ENCODE assay signal across 8 mouse cellular contexts in genomic region chr2:27426406-27426854, GRCm38 (mm10). TPM values are rescaled to one million over a fixed set of nuclear protein-coding genes. Genes with fewer than 3 reads are reported as not detected.
DNase-seq lines count a peak whose midpoint lies in the region; ATAC-seq lines count a peak whose summit lies in the region.

No protein-coding gene starts in this region.

- H3K27ac ChIP-seq in forebrain, embryonic 12.5 days, result peak overlapping the region; percentile 83
- H3K27ac ChIP-seq in lung, embryonic 15.5 days, result peak overlapping the region; percentile 88

- peak overlapping the region; percentile 99 for H3K4me2 ChIP-seq in forebrain, embryonic 12.5 days
- peak overlapping the region; percentile 97 for H3K4me2 ChIP-seq in lung, embryonic 15.5 days

- H3K4me3 ChIP-seq in forebrain, embryonic 12.5 days (replicated peaks), result peak overlapping the region; percentile 68
- H3K4me3 ChIP-seq in lung, embryonic 15.5 days, result peak overlapping the region; percentile 91

- peak; percentile 38 for DNase-seq in layer of hippocampus, adult 11-12 months (ENCODE audit: low spot score)
- DNase-seq in layer of hippocampus, postnatal 25 days (ENCODE audit: extremely low spot score in 1 of 2, low spot score in 1 of 2), result no peak
- peak; percentile 87 for DNase-seq in adrenal gland, adult 2 months
- peak; percentile 83 for DNase-seq in kidney, adult 18-20 months
- no peak for DNase-seq in thymus, postnatal 14 days
- no peak for DNase-seq in layer of hippocampus, adult 9-11 months

- H3K9me3 ChIP-seq in forebrain, embryonic 12.5 days, result no peaks in the 10 kb centered on the region
- H3K9me3 ChIP-seq in lung, embryonic 15.5 days, result no peaks in the 10 kb centered on the region

- ATAC-seq in forebrain, embryonic 12.5 days (ENCODE audit: low FRiP score), result peak; percentile 52
- ATAC-seq in lung, embryonic 15.5 days (ENCODE audit: borderline replicate concordance, extremely low read depth, low FRiP score, low TSS enrichment), result peak; percentile 27

- no peaks in the 10 kb centered on the region for H3K36me3 ChIP-seq in forebrain, embryonic 12.5 days (replicated peaks)
- H3K36me3 ChIP-seq in lung, embryonic 15.5 days, result no peaks in the 10 kb centered on the region

- H3K27me3 ChIP-seq in forebrain, embryonic 12.5 days, result no peaks in the 10 kb centered on the region
- H3K27me3 ChIP-seq in lung, embryonic 15.5 days, result no peaks in the 10 kb centered on the region

- H3K4me1 ChIP-seq in forebrain, embryonic 12.5 days, result peaks cover 57% of the 10 kb centered on the region
- H3K4me1 ChIP-seq in lung, embryonic 15.5 days, result peaks cover 49% of the 10 kb centered on the region

- H3K9ac ChIP-seq in forebrain, embryonic 12.5 days, result peak overlapping the region; percentile 90
- peak overlapping the region; percentile 84 for H3K9ac ChIP-seq in lung, embryonic 15.5 days

- WGBS in forebrain, embryonic 12.5 days, result under 1% methylated on average over 40 of the region's 64 CpGs
- under 1% methylated on average over 54 of the region's 64 CpGs for WGBS in lung, embryonic 15.5 days

RNA-seq across cellular contexts. Expression of gene Vav2, which starts 0.4 kb away (rescaled TPM):
- total RNA-seq in layer of hippocampus, postnatal 25 days (2021), result 10 to 100 TPM; 12.5 to 12.8 TPM
- 10 to 100 TPM; 20.1 to 27.6 TPM for total RNA-seq in adrenal gland, adult 2 months (2021)
- 29.7 and 30.9 TPM in 2 replicates for polyA plus RNA-seq in adrenal gland, adult 2 months (2012; rRNA removed)
- 15.0 and 17.2 TPM in 2 replicates for polyA plus RNA-seq in forebrain, embryonic 12.5 days (2016; fragmentation: Nextera tagmentation; extraction: Ambion mirVana)
- polyA plus RNA-seq in lung, embryonic 15.5 days (2015; fragmentation: Nextera tagmentation; extraction: Ambion mirVana), result 9.0 and 9.7 TPM in 2 replicates

RNA-seq across cellular contexts. Expression of gene Brd3os, which starts 15.7 kb away (rescaled TPM):
- 10 to 100 TPM; 24.5 to 25.4 TPM for total RNA-seq in layer of hippocampus, postnatal 25 days (2021)
- 10 to 100 TPM in 1 of 2 experiments, 1 to 10 TPM in 1; 6.2 to 17.2 TPM for total RNA-seq in adrenal gland, adult 2 months (2021)
- polyA plus RNA-seq in adrenal gland, adult 2 months (2012; rRNA removed), result 46.0 and 60.2 TPM in 2 replicates
- 16.4 and 18.4 TPM in 2 replicates for polyA plus RNA-seq in forebrain, embryonic 12.5 days (2016; fragmentation: Nextera tagmentation; extraction: Ambion mirVana)
- polyA plus RNA-seq in lung, embryonic 15.5 days (2015; fragmentation: Nextera tagmentation; extraction: Ambion mirVana), result 6.2 and 7.1 TPM in 2 replicates

Comparison
In these comparisons a context has a peak if more than half of its experiments do, and no peak if none do; other contexts are left out.
1. DNase-seq: peak in layer of hippocampus, adult 11-12 months (single experiment), adrenal gland, adult 2 months (single experiment) and kidney, adult 18-20 months (single experiment); none in layer of hippocampus, postnatal 25 days (0 of 2), thymus, postnatal 14 days (single experiment) and layer of hippocampus, adult 9-11 months (single experiment).